Mouse (Mus musculus) spleen, adult 2 months (tissue): ENCODE measurements around the gene Enpp7.

Experiments
- CTCF ChIP-seq: fragments of 200-500 bp; IDR thresholded peaks from 2 replicates; pipeline ENCODE4 v1.5.1; 2011; ENCODE audit warnings: mild to moderate bottlenecking, inconsistent platforms; ENCODE audit not compliant: insufficient read depth, insufficient read length, insufficient replicate concordance; ENCODE audit errors: extremely low read depth
- POLR2A ChIP-seq: fragments of 200-500 bp; IDR thresholded peaks from 2 replicates; pipeline ENCODE4 v1.6.1; 2011; ENCODE audit warnings: low read depth, low read length, inconsistent platforms

DNA sequence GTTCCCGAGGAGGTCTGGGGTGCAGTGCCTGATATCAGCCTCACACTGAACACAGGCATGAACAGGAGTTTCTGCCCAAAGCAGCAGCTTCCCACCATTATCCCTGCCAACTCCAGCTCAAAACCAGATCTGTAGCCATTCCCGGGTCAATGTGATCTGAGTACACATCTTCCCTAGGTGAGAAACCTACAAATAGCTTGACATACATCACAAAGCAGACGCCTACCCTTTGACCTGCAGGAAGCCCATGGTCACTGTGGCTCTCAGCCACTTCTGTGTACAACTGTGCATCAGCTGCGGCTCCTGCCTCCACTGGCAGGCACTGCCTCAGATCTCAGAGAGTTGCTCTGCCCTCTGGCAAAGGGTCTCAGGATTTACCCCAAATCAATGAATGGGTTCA lies 48.3 kb upstream of the Enpp7 start:
- TF ChIP-seq CTCF (no peak), POLR2A (no peak)
